Mouse (Mus musculus) adrenal gland, adult (tissue): Measurements from ENCODE around the gene Gpr179.
A peak's percentile ranks its signal among the peaks of the same experiment; 100 is the strongest.
"Not testable (repeated sequence)": the region's sequence is repeated elsewhere in the genome, so short reads cannot be mapped to it uniquely, and the experiment has no call there.

Experiments used
- DNase-seq, 2 experiments: peaks; one replicate each; pipeline ENCODE4 v3.0.0; 2022 to 2023; ENCODE audit warnings: low spot score in 1 of 2; ENCODE audit not compliant: inconsistent age in 2 of 2

Gene Gpr179

GRCm38 (mm10) chr11:97321894-97322600 is 29.8 kb downstream of the Gpr179 start:
- DNase-seq: not testable (repeated sequence)

- no peak for DNase-seq
Observed at GRCm38 (mm10) chr11:97321197-97321596, 30.7 kb downstream of the Gpr179 start.

GRCm38 (mm10) chr11:97315504-97316503 is 36.1 kb downstream of the Gpr179 start, which contains the start of gene Mrpl45:
Mrpl45 (plus strand) TSS chr11:97315716.
- DNase-seq: peak; percentile 99 to 100

GRCm38 (mm10) chr11:97314751-97315503 is 37.0 kb downstream of the Gpr179 start:
- DNase-seq: no peak

- no peak for DNase-seq
Observed at GRCm38 (mm10) chr11:97314110-97314509, 37.8 kb downstream of the Gpr179 start.

GRCm38 (mm10) chr11:97312871-97313270 is 39.0 kb downstream of the Gpr179 start:
- DNase-seq: not testable (repeated sequence)

- peak; percentile 50 to 82 for DNase-seq
Observed at GRCm38 (mm10) chr11:97310895-97311631, 40.8 kb downstream of the Gpr179 start.

GRCm38 (mm10) chr11:97309911-97310571 is 41.8 kb downstream of the Gpr179 start:
- DNase-seq: peak; percentile 85 to 95

- peak; percentile 95 to 97 for DNase-seq
Observed at GRCm38 (mm10) chr11:97309451-97309836, 42.4 kb downstream of the Gpr179 start.

- no peak for DNase-seq
Observed at GRCm38 (mm10) chr11:97308806-97309450, 42.9 kb downstream of the Gpr179 start.

- no peak for DNase-seq
Observed at GRCm38 (mm10) chr11:97307294-97308069, 44.4 kb downstream of the Gpr179 start.

GRCm38 (mm10) chr11:97304631-97305030 is 47.2 kb downstream of the Gpr179 start:
- no peak for DNase-seq

- peak in 1 of 2 experiments; percentile 82 for DNase-seq
Observed at GRCm38 (mm10) chr11:97302231-97302781, 49.6 kb downstream of the Gpr179 start.

GRCm38 (mm10) chr11:97301406-97301805 is 50.5 kb downstream of the Gpr179 start:
- no peak for DNase-seq

- DNase-seq: no peak
Observed at GRCm38 (mm10) chr11:97299939-97300338, 51.9 kb downstream of the Gpr179 start.

GRCm38 (mm10) chr11:97296542-97296941 is 55.3 kb downstream of the Gpr179 start:
- peak in 1 of 2 experiments; percentile 38 for DNase-seq

- DNase-seq: no peak
Observed at GRCm38 (mm10) chr11:97292731-97293130, 59.1 kb downstream of the Gpr179 start.
